Mouse (Mus musculus) liver, postnatal 0 days (tissue): ENCODE results near the gene Srp54a. TPM values are rescaled to one million over a fixed set of nuclear protein-coding genes. Genes with fewer than 3 reads are reported as not detected.
A peak's percentile ranks its signal among the peaks of the same experiment; 100 is the strongest.
"Not testable (repeated sequence)": the region's sequence is repeated elsewhere in the genome, so short reads cannot be mapped to it uniquely, and the experiment has no call there.

Experiments
- ATAC-seq: fragments of 200-750 bp; cut with Nextera tagmentation; 2 replicates; pipeline ENCODE4 v1.8.0; 2017; ENCODE audit warnings: mild to moderate bottlenecking, moderate library complexity
- DNase-seq: peaks from one replicate; pipeline ENCODE4 v3.0.0-alpha.2; 2016
- H3K27ac ChIP-seq: fragments of 300-500 bp; sonication (generic); 2 replicates; pipeline ENCODE4 v1.5.1; 2014; ENCODE audit warnings: antibody characterized with exemption, moderate library complexity, mild to moderate bottlenecking, low read depth
- H3K27me3 ChIP-seq: fragments of 300-500 bp; sonication (generic); 2 replicates; pipeline ENCODE4 v1.6.1; 2014; ENCODE audit warnings: low read length, control low read depth, mixed read lengths; ENCODE audit not compliant: insufficient read depth
- H3K36me3 ChIP-seq: fragments of 300-500 bp; sonication (generic); replicated peaks from 2 replicates; pipeline ENCODE4 v1.6.1; 2014; ENCODE audit warnings: mild to moderate bottlenecking, control low read depth, low read length, moderate library complexity, mixed read lengths; ENCODE audit not compliant: insufficient read depth
- H3K4me1 ChIP-seq: fragments of 300-500 bp; sonication (generic); 2 replicates; pipeline ENCODE4 v1.6.1; 2014; ENCODE audit warnings: antibody characterized with exemption, mild to moderate bottlenecking, control low read depth; ENCODE audit not compliant: insufficient read depth
- H3K4me2 ChIP-seq: fragments of 300-500 bp; sonication (generic); 2 replicates; pipeline ENCODE4 v1.6.1; 2014; ENCODE audit warnings: low read depth, mild to moderate bottlenecking, low read length, moderate library complexity, mixed read lengths
- H3K4me3 ChIP-seq: fragments of 300-500 bp; sonication (generic); 2 replicates; pipeline ENCODE4 v1.5.1; 2014; ENCODE audit warnings: low read depth, low read length
- H3K9ac ChIP-seq: fragments of 300-500 bp; sonication (generic); replicated peaks from 2 replicates; pipeline ENCODE4 v1.6.1; 2014; ENCODE audit warnings: mild to moderate bottlenecking, moderate library complexity
- H3K9me3 ChIP-seq: fragments of 300-500 bp; sonication (generic); 2 replicates; pipeline ENCODE4 v1.6.1; 2016; ENCODE audit warnings: mild to moderate bottlenecking, control low read depth, low read length, mixed read lengths
- WGBS: fragments of 180-500 bp; shearing (Covaris S2); extraction: QIAGEN DNeasy Blood & Tissue Kit; methylation state at CpG from one replicate; pipeline ENCODE4 v1.1.7; 2014; ENCODE audit not compliant: insufficient replicate concordance; 5-methylcytosine and 5-hydroxymethylcytosine counted together
- polyA plus RNA-seq: library from polyadenylated mRNA; unstranded; fragments of >200 nt; fragmentation: Nextera tagmentation; extraction: Ambion mirVana; gene quantifications from 2 replicates; pipeline ENCODE4 v1.2.1, GENCODE M21; 2015

Srp54a gene
- polyA plus RNA-seq, 1 experiment from 2014 or later: 67.0 TPM

GRCm38 (mm10) chr12:55135540-55135939, 55.5 kb downstream of the Srp54a start:
- H3K4me1 ChIP-seq, ATAC-seq: not testable (repeated sequence)
- no CpG with 5 or more reads among the region's 6 CpGs for WGBS

GRCm38 (mm10) chr12:55137859-55138258, 57.8 kb downstream of the Srp54a start:
- WGBS: no CpG with 5 or more reads among the region's 6 CpGs
- H3K36me3 ChIP-seq, ATAC-seq, H3K27me3 ChIP-seq, H3K9ac ChIP-seq, H3K27ac ChIP-seq, H3K4me1 ChIP-seq, H3K4me3 ChIP-seq, H3K4me2 ChIP-seq, DNase-seq, H3K9me3 ChIP-seq: not testable (repeated sequence)

More at GRCm38 (mm10) chr12:55135540-55135939, 55.5 kb downstream of the Srp54a start:
- H3K4me2 ChIP-seq, H3K9me3 ChIP-seq, H3K27ac ChIP-seq, H3K9ac ChIP-seq, H3K4me3 ChIP-seq, H3K27me3 ChIP-seq, H3K36me3 ChIP-seq, DNase-seq: not testable (repeated sequence)

- H3K4me3 ChIP-seq, H3K9ac ChIP-seq, H3K9me3 ChIP-seq, DNase-seq, H3K4me2 ChIP-seq, H3K36me3 ChIP-seq, H3K27me3 ChIP-seq, H3K27ac ChIP-seq, H3K4me1 ChIP-seq: not testable (repeated sequence)
- WGBS: no CpG with 5 or more reads among the region's 57 CpGs
- peak; percentile 96 for ATAC-seq
Observed at GRCm38 (mm10) chr12:55154559-55155448, 74.7 kb downstream of the Srp54a start, which contains the start of gene Srp54b. Gene Srp54b (plus strand): TSS chr12:55155104.

- not testable (repeated sequence) for H3K36me3 ChIP-seq, H3K27me3 ChIP-seq, H3K4me1 ChIP-seq, H3K9me3 ChIP-seq, DNase-seq, H3K27ac ChIP-seq, H3K9ac ChIP-seq, H3K4me2 ChIP-seq, H3K4me3 ChIP-seq
- ATAC-seq: peak; percentile 35
- 2% methylated on average over 8 of the region's 24 CpGs for WGBS
Observed at GRCm38 (mm10) chr12:55155449-55155783, 75.4 kb downstream of the Srp54a start.

Other genes starting within 250 kb of the Srp54a start
- gene Cfl2, start 217.4 kb upstream of the Srp54a start, polyA plus RNA-seq: 51.8 and 57.1 TPM in 2 replicates
- 0.36 and 0.54 TPM in 2 replicates for gene Gm20403, start 93.7 kb upstream of the Srp54a start, polyA plus RNA-seq
- 16.9 and 18.5 TPM in 2 replicates for gene Baz1a, start 65.9 kb upstream of the Srp54a start, polyA plus RNA-seq
- gene 2700097O09Rik, start 152 bp upstream of the Srp54a start, polyA plus RNA-seq: 13.2 and 14.0 TPM in 2 replicates
- 6.8 and 7.5 TPM in 2 replicates for gene Fam177a, start 44.2 kb downstream of the Srp54a start, polyA plus RNA-seq
- gene Srp54b, start 74.8 kb downstream of the Srp54a start, polyA plus RNA-seq: 21.7 and 22.5 TPM in 2 replicates
- not detected in 2 replicates for gene 1700047I17Rik2, start 119.3 kb downstream of the Srp54a start, polyA plus RNA-seq
- gene Srp54c, start 149.9 kb downstream of the Srp54a start, polyA plus RNA-seq: 30.3 and 30.4 TPM in 2 replicates
- 5.5 and 5.9 TPM in 2 replicates for gene 1110008L16Rik, start 219.3 kb downstream of the Srp54a start, polyA plus RNA-seq
- 4.3 TPM in 2 replicates for gene Ppp2r3c, start 222.7 kb downstream of the Srp54a start, polyA plus RNA-seq